Comparison of ENCODE assay signal across 17 mouse cellular contexts in genomic region chr6:23837127-23837526, GRCm38 (mm10). TPM values are rescaled to one million over a fixed set of nuclear protein-coding genes. Genes with fewer than 3 reads are reported as not detected.
DNase-seq lines count a peak whose midpoint lies in the region; ATAC-seq and TF ChIP-seq lines count a peak whose summit lies in the region.
"Had no signal": no experiment of that assay in that cellular context is flagged by ENCODE, and none has a peak within 500 bp of the region (broad histone marks: within the 10 kb centered on the region; RNA-seq: fewer than 3 reads in every experiment).

No protein-coding gene starts in this region.

- H3K4me2 ChIP-seq in kidney, embryonic 15.5 days = peak overlapping the region; percentile 95; the same call in 1 of the 2 replicates
- no peak overlapping the region for H3K4me2 ChIP-seq in midbrain, embryonic 11.5 days
- no peak overlapping the region for H3K4me2 ChIP-seq in midbrain, postnatal 0 days (ENCODE audit: low read depth, low read length, poor library complexity, severe bottlenecking)
- H3K4me2 ChIP-seq in neural tube, embryonic 14.5 days (ENCODE audit: low read depth, low read length) = peak overlapping the region; percentile 96; the same call in 1 of the 2 replicates
- H3K4me2 ChIP-seq: forebrain, embryonic 15.5 days; liver, embryonic 11.5 days had no signal

- peaks cover 17% of the 10 kb centered on the region for H3K27me3 ChIP-seq in kidney, embryonic 15.5 days
- H3K27me3 ChIP-seq in midbrain, embryonic 11.5 days (ENCODE audit: control insufficient read depth, insufficient read depth, low read length) = peaks cover 18% of the 10 kb centered on the region
- peaks cover 24% of the 10 kb centered on the region; the same call in 1 of the 2 replicates for H3K27me3 ChIP-seq in midbrain, postnatal 0 days (ENCODE audit: insufficient read depth, low read length)
- H3K27me3 ChIP-seq in neural tube, embryonic 14.5 days (ENCODE audit: control insufficient read depth, insufficient read depth, low read length) = peaks cover 14% of the 10 kb centered on the region
- H3K27me3 ChIP-seq: CH12.LX had no signal

- peaks cover 14% of the 10 kb centered on the region for H3K4me1 ChIP-seq in kidney, embryonic 15.5 days
- peaks cover 4% of the 10 kb centered on the region; the same call in 1 of the 2 replicates for H3K4me1 ChIP-seq in midbrain, embryonic 11.5 days (ENCODE audit: control insufficient read depth, insufficient read depth, low read length)
- peaks cover 4% of the 10 kb centered on the region; the same call in 1 of the 2 replicates for H3K4me1 ChIP-seq in midbrain, postnatal 0 days (ENCODE audit: insufficient read depth, low read length)
- 0 out of 2 replicates have a peak, but pooled peaks cover 6% of the 10 kb centered on the region for H3K4me1 ChIP-seq in neural tube, embryonic 14.5 days (ENCODE audit: control insufficient read depth, insufficient read depth, low read length)

- no peak for ATAC-seq in kidney, embryonic 15.5 days (replicated peaks; ENCODE audit: low FRiP score)
- no peak for ATAC-seq in midbrain, embryonic 11.5 days (ENCODE audit: low FRiP score)
- ATAC-seq in midbrain, postnatal 0 days (ENCODE audit: low FRiP score) = no peak
- ATAC-seq in neural tube, embryonic 14.5 days (ENCODE audit: low read depth) = no peak
- ATAC-seq: activated CD4-positive, CD25-positive, alpha-beta regulatory T cell, adult 4 months; forebrain, embryonic 15.5 days had no signal

- no peaks in the 10 kb centered on the region for H3K36me3 ChIP-seq in kidney, embryonic 15.5 days
- no peaks in the 10 kb centered on the region for H3K36me3 ChIP-seq in midbrain, embryonic 11.5 days (ENCODE audit: control insufficient read depth, insufficient read depth, low read length)
- H3K36me3 ChIP-seq in midbrain, postnatal 0 days (ENCODE audit: insufficient read depth, low read length) = no peaks in the 10 kb centered on the region
- H3K36me3 ChIP-seq in neural tube, embryonic 14.5 days (ENCODE audit: control insufficient read depth, insufficient read depth, low read length) = no peaks in the 10 kb centered on the region
- H3K36me3 ChIP-seq: forebrain, embryonic 15.5 days; heart, embryonic 10.5 days had no signal

- WGBS in kidney, embryonic 15.5 days = 83% methylated on average over 5 of the region's 5 CpGs
- WGBS in midbrain, embryonic 11.5 days = 89% methylated on average over 5 of the region's 5 CpGs
- WGBS in midbrain, postnatal 0 days = 81% methylated on average over 5 of the region's 5 CpGs
- WGBS in neural tube, embryonic 14.5 days = 88% methylated on average over 5 of the region's 5 CpGs

- no peak overlapping the region for H3K9ac ChIP-seq in kidney, embryonic 15.5 days
- no peak overlapping the region for H3K9ac ChIP-seq in midbrain, embryonic 11.5 days (ENCODE audit: low read length)
- H3K9ac ChIP-seq in midbrain, postnatal 0 days (replicated peaks; ENCODE audit: low read length, poor library complexity, severe bottlenecking) = no peak overlapping the region
- H3K9ac ChIP-seq in neural tube, embryonic 14.5 days (replicated peaks; ENCODE audit: low read depth, low read length) = no peak overlapping the region
- H3K9ac ChIP-seq: forebrain, embryonic 15.5 days had no signal

- TF ChIP-seq CTCF in midbrain, postnatal 0 days (IDR thresholded peaks at IDR 0.05) = no peak

- no peaks in the 10 kb centered on the region for H3K9me3 ChIP-seq in kidney, embryonic 15.5 days (replicated peaks)
- no peaks in the 10 kb centered on the region for H3K9me3 ChIP-seq in midbrain, embryonic 11.5 days (ENCODE audit: control insufficient read depth, low read length)
- no peaks in the 10 kb centered on the region for H3K9me3 ChIP-seq in midbrain, postnatal 0 days (ENCODE audit: low read length)
- H3K9me3 ChIP-seq in neural tube, embryonic 14.5 days (ENCODE audit: control insufficient read depth, low read length) = no peaks in the 10 kb centered on the region
- H3K9me3 ChIP-seq: forebrain, embryonic 15.5 days; heart, embryonic 10.5 days had no signal

- peak; percentile 36 for DNase-seq in cerebellum, adult 11-12 months
- no peak for DNase-seq in cerebellum, postnatal 4 days (ENCODE audit: low spot score in 2 of 2)
- no peak for DNase-seq in kidney, adult 11 months
- peak; percentile 81 for DNase-seq in midbrain, embryonic 11.5 days (ENCODE audit: low spot score, missing footprints)
- DNase-seq in midbrain, postnatal 0 days (ENCODE audit: low spot score) = no peak
- DNase-seq in spleen, postnatal 14 days (ENCODE audit: low spot score in 2 of 2) = no peak
- DNase-seq: gastrocnemius, postnatal 10 days; kidney, postnatal 10 days; spleen, adult 18-20 months; thymus, postnatal 4 days had no signal

- no peak overlapping the region for H3K4me3 ChIP-seq in kidney, embryonic 15.5 days (replicated peaks)
- no peak overlapping the region for H3K4me3 ChIP-seq in midbrain, embryonic 11.5 days (ENCODE audit: low read depth, low read length)
- H3K4me3 ChIP-seq in midbrain, postnatal 0 days (ENCODE audit: low read depth, low read length) = no peak overlapping the region
- H3K4me3 ChIP-seq in neural tube, embryonic 14.5 days (ENCODE audit: low read depth, low read length) = no peak overlapping the region
- H3K4me3 ChIP-seq: forebrain, embryonic 15.5 days; heart, embryonic 10.5 days had no signal

- H3K27ac ChIP-seq in kidney, embryonic 15.5 days = no peak overlapping the region
- H3K27ac ChIP-seq in midbrain, embryonic 11.5 days (ENCODE audit: low read depth, low read length) = no peak overlapping the region
- H3K27ac ChIP-seq in midbrain, postnatal 0 days (ENCODE audit: low read depth, low read length) = no peak overlapping the region
- no peak overlapping the region for H3K27ac ChIP-seq in neural tube, embryonic 14.5 days (ENCODE audit: low read depth, low read length)
- H3K27ac ChIP-seq: forebrain, embryonic 15.5 days; heart, embryonic 10.5 days had no signal

RNA-seq across cellular contexts. Expression of gene Cadps2, which starts 2.1 kb away (rescaled TPM):
- 6.1 and 6.6 TPM in 2 replicates for polyA plus RNA-seq in kidney, embryonic 15.5 days (2015; fragmentation: Nextera tagmentation; extraction: Ambion mirVana)
- polyA plus RNA-seq in midbrain, embryonic 11.5 days (2014; fragmentation: Nextera tagmentation; extraction: Ambion mirVana) = 2.6 and 3.2 TPM in 2 replicates
- total RNA-seq in midbrain, postnatal 0 days (2014; rRNA removed) = 21.9 and 23.0 TPM in 2 replicates
- polyA plus RNA-seq in midbrain, postnatal 0 days (2015; fragmentation: Nextera tagmentation; extraction: Ambion mirVana) = 5.0 and 7.3 TPM in 2 replicates
- polyA plus RNA-seq in neural tube, embryonic 14.5 days (2014; fragmentation: Nextera tagmentation; extraction: Ambion mirVana) = 11.8 and 14.2 TPM in 2 replicates
- total RNA-seq: CH12.LX had no signal

Comparison
In these comparisons a context has a peak if more than half of its experiments do, and no peak if none do; other contexts are left out.
1. DNase-seq: peak in cerebellum, adult 11-12 months (single experiment) and midbrain, embryonic 11.5 days (single experiment); none in cerebellum, postnatal 4 days (0 of 2), kidney, adult 11 months (single experiment), midbrain, postnatal 0 days (single experiment) and spleen, postnatal 14 days (0 of 2).
2. H3K4me2 ChIP-seq: peak in kidney, embryonic 15.5 days (single experiment) and neural tube, embryonic 14.5 days (single experiment); none in midbrain, embryonic 11.5 days (single experiment) and midbrain, postnatal 0 days (single experiment).